ENCODE assay signal across 16 mouse cellular contexts in genomic region chr1:86510266-86510665, GRCm38 (mm10). TPM values are rescaled to one million over a fixed set of nuclear protein-coding genes. Genes with fewer than 3 reads are reported as not detected.
A peak's percentile ranks its signal among the peaks of the same experiment; 100 is the strongest.
DNase-seq lines count a peak whose midpoint lies in the region; ATAC-seq and TF ChIP-seq lines count a peak whose summit lies in the region.
"Had no signal": no experiment of that assay in that cellular context is flagged by ENCODE, and none has a peak within 500 bp of the region (broad histone marks: within the 10 kb centered on the region; RNA-seq: fewer than 3 reads in every experiment).

No protein-coding gene starts in this region.

- TF ChIP-seq CTCF in midbrain, postnatal 0 days (IDR thresholded peaks at IDR 0.05), result no peak
- no peak for TF ChIP-seq CTCF in forebrain, postnatal 0 days (IDR thresholded peaks at IDR 0.05; ENCODE audit: low read depth)

- H3K27me3 ChIP-seq in hindbrain, embryonic 10.5 days (ENCODE audit: insufficient read depth, poor library complexity, severe bottlenecking), result no peaks in the 10 kb centered on the region
- no peaks in the 10 kb centered on the region for H3K27me3 ChIP-seq in hindbrain, embryonic 12.5 days
- H3K27me3 ChIP-seq in midbrain, embryonic 13.5 days, result no peaks in the 10 kb centered on the region
- H3K27me3 ChIP-seq in midbrain, postnatal 0 days (ENCODE audit: insufficient read depth, low read length), result no peaks in the 10 kb centered on the region
- H3K27me3 ChIP-seq in forebrain, postnatal 0 days (ENCODE audit: insufficient read depth, low read length), result no peaks in the 10 kb centered on the region
- H3K27me3 ChIP-seq: heart, embryonic 12.5 days; kidney, embryonic 15.5 days had no signal

- H3K4me2 ChIP-seq in hindbrain, embryonic 12.5 days (replicated peaks), result no peak overlapping the region
- no peak overlapping the region for H3K4me2 ChIP-seq in midbrain, embryonic 13.5 days (replicated peaks)
- H3K4me2 ChIP-seq in midbrain, postnatal 0 days (ENCODE audit: low read depth, low read length, poor library complexity, severe bottlenecking), result no peak overlapping the region
- no peak overlapping the region for H3K4me2 ChIP-seq in forebrain, postnatal 0 days (ENCODE audit: low read depth)
- H3K4me2 ChIP-seq: heart, embryonic 12.5 days; kidney, embryonic 15.5 days had no signal

- H3K9ac ChIP-seq in hindbrain, embryonic 12.5 days, result no peak overlapping the region; the same call in 1 of the 2 replicates
- no peak overlapping the region for H3K9ac ChIP-seq in midbrain, embryonic 13.5 days (replicated peaks)
- no peak overlapping the region for H3K9ac ChIP-seq in midbrain, postnatal 0 days (replicated peaks; ENCODE audit: low read length, poor library complexity, severe bottlenecking)
- no peak overlapping the region for H3K9ac ChIP-seq in ES-E14 (ENCODE audit: insufficient read depth, low read depth, low read length, poor library complexity, severe bottlenecking)
- no peak overlapping the region for H3K9ac ChIP-seq in forebrain, postnatal 0 days
- H3K9ac ChIP-seq: kidney, embryonic 15.5 days had no signal

- WGBS in hindbrain, embryonic 10.5 days, result 87% methylated on average over 1 of the region's 1 CpGs
- WGBS in hindbrain, embryonic 12.5 days, result 85% methylated on average over 1 of the region's 1 CpGs
- 80% methylated on average over 1 of the region's 1 CpGs for WGBS in midbrain, embryonic 13.5 days
- WGBS in midbrain, postnatal 0 days, result 86% methylated on average over 1 of the region's 1 CpGs
- WGBS in forebrain, postnatal 0 days, result 88% methylated on average over 1 of the region's 1 CpGs

- no peaks in the 10 kb centered on the region for H3K9me3 ChIP-seq in hindbrain, embryonic 10.5 days
- H3K9me3 ChIP-seq in hindbrain, embryonic 12.5 days (replicated peaks), result no peaks in the 10 kb centered on the region
- H3K9me3 ChIP-seq in midbrain, embryonic 13.5 days, result no peaks in the 10 kb centered on the region
- no peaks in the 10 kb centered on the region for H3K9me3 ChIP-seq in midbrain, postnatal 0 days (ENCODE audit: low read length)
- no peaks in the 10 kb centered on the region for H3K9me3 ChIP-seq in ES-E14 (ENCODE audit: control insufficient read depth, insufficient read depth, low read depth, low read length)
- no peaks in the 10 kb centered on the region for H3K9me3 ChIP-seq in forebrain, postnatal 0 days (ENCODE audit: low read length)
- H3K9me3 ChIP-seq: heart, embryonic 12.5 days; kidney, embryonic 15.5 days had no signal

- no peaks in the 10 kb centered on the region for H3K36me3 ChIP-seq in hindbrain, embryonic 10.5 days
- H3K36me3 ChIP-seq in hindbrain, embryonic 12.5 days, result no peaks in the 10 kb centered on the region
- H3K36me3 ChIP-seq in midbrain, embryonic 13.5 days, result no peaks in the 10 kb centered on the region
- no peaks in the 10 kb centered on the region for H3K36me3 ChIP-seq in midbrain, postnatal 0 days (ENCODE audit: insufficient read depth, low read length)
- no peaks in the 10 kb centered on the region for H3K36me3 ChIP-seq in ES-E14 (ENCODE audit: control insufficient read depth, insufficient read depth, low read length, poor library complexity, severe bottlenecking)
- no peaks in the 10 kb centered on the region for H3K36me3 ChIP-seq in forebrain, postnatal 0 days (ENCODE audit: insufficient read depth)
- H3K36me3 ChIP-seq: heart, embryonic 12.5 days; kidney, embryonic 15.5 days had no signal

- no peak for ATAC-seq in hindbrain, embryonic 12.5 days (ENCODE audit: low FRiP score)
- ATAC-seq in midbrain, embryonic 13.5 days, result no peak
- no peak for ATAC-seq in midbrain, postnatal 0 days (ENCODE audit: low FRiP score)
- ATAC-seq in forebrain, postnatal 0 days, result no peak

- peaks cover 62% of the 10 kb centered on the region for H3K4me1 ChIP-seq in hindbrain, embryonic 10.5 days (replicated peaks)
- peaks cover 36% of the 10 kb centered on the region for H3K4me1 ChIP-seq in hindbrain, embryonic 12.5 days
- H3K4me1 ChIP-seq in midbrain, embryonic 13.5 days (replicated peaks), result peaks cover 34% of the 10 kb centered on the region
- peaks cover 4% of the 10 kb centered on the region; the same call in 1 of the 2 replicates for H3K4me1 ChIP-seq in midbrain, postnatal 0 days (ENCODE audit: insufficient read depth, low read length)
- H3K4me1 ChIP-seq in ES-E14 (ENCODE audit: control insufficient read depth in 2 of 2, insufficient read depth in 2 of 2, low read length in 2 of 2, poor library complexity in 1 of 2), result peaks cover 3 to 47% of the 10 kb centered on the region in 2 experiments; a peak in 2 of 4 replicates
- H3K4me1 ChIP-seq in forebrain, postnatal 0 days (ENCODE audit: insufficient read depth), result peaks cover 10% of the 10 kb centered on the region

- in situ Hi-C loops in ES-E14 (cut with MboI; ENCODE audit: low sequenced_read_pairs in 2 of 2, unreplicated experiment in 2 of 2), result no loop called here

- no peak overlapping the region for H3K4me3 ChIP-seq in hindbrain, embryonic 10.5 days
- H3K4me3 ChIP-seq in hindbrain, embryonic 12.5 days, result no peak overlapping the region
- H3K4me3 ChIP-seq in midbrain, embryonic 13.5 days (replicated peaks), result no peak overlapping the region
- H3K4me3 ChIP-seq in midbrain, postnatal 0 days (ENCODE audit: low read depth, low read length), result no peak overlapping the region
- no peak overlapping the region for H3K4me3 ChIP-seq in ES-E14 (ENCODE audit: insufficient read depth in 1 of 2, low read depth in 1 of 2, low read length in 2 of 2, poor library complexity in 1 of 2, severe bottlenecking in 1 of 2)
- H3K4me3 ChIP-seq in forebrain, postnatal 0 days (ENCODE audit: low read depth, low read length), result no peak overlapping the region
- H3K4me3 ChIP-seq: heart, embryonic 12.5 days; kidney, embryonic 15.5 days had no signal

- DNase-seq in hindbrain, embryonic 10.5 days (ENCODE audit: low spot score), result no peak
- DNase-seq in midbrain, postnatal 0 days (ENCODE audit: low spot score), result no peak
- no peak for DNase-seq in ES-E14 (ENCODE audit: low read depth, low spot score)
- peak; percentile 35 for DNase-seq in naive thymus-derived CD4-positive, alpha-beta T cell, adult 2 months (ENCODE audit: low read depth)
- DNase-seq in forebrain, postnatal 0 days, result no peak
- no peak for DNase-seq in thymus, postnatal 0 days (ENCODE audit: low spot score)
- DNase-seq: adrenal gland, postnatal 25 days; cerebellum, adult 2 months; liver; lung, adult 2 months; right cerebral cortex, postnatal 4 days had no signal

- H3K27ac ChIP-seq in hindbrain, embryonic 10.5 days, result peak overlapping the region; percentile 87
- no peak overlapping the region for H3K27ac ChIP-seq in hindbrain, embryonic 12.5 days
- peak overlapping the region; percentile 71; the same call in 1 of the 2 replicates for H3K27ac ChIP-seq in midbrain, embryonic 13.5 days
- H3K27ac ChIP-seq in midbrain, postnatal 0 days (ENCODE audit: low read depth, low read length), result no peak overlapping the region
- H3K27ac ChIP-seq in ES-E14 (ENCODE audit: insufficient read depth, low read depth, low read length, poor library complexity, severe bottlenecking), result peak overlapping the region; percentile 90; the same call in 1 of the 2 replicates
- no peak overlapping the region for H3K27ac ChIP-seq in forebrain, postnatal 0 days (ENCODE audit: low read depth, low read length)
- H3K27ac ChIP-seq: macrophage had no signal

TF ChIP-seq in ES-E14, 5 proteins besides CTCF, POLR2A, EP300 and RAD21:
- TF ChIP-seq ZNF384 (IDR thresholded peaks at IDR 0.05; ENCODE audit: low read depth, low read length) (0 out of 2 replicates have a peak, but pooled peaks have one; percentile 45), ZC3H11A (IDR thresholded peaks at IDR 0.05; ENCODE audit: borderline replicate concordance, low read depth, low read length) (no peak)

RNA-seq across cellular contexts. Expression of gene Ptma, which starts 16.3 kb away (rescaled TPM):
- polyA plus RNA-seq in hindbrain, embryonic 10.5 days (2016; fragmentation: Nextera tagmentation; extraction: Ambion mirVana), result 2,611 and 3,050 TPM in 2 replicates
- 2,735 and 2,863 TPM in 2 replicates for polyA plus RNA-seq in hindbrain, embryonic 12.5 days (2016; fragmentation: Nextera tagmentation; extraction: Ambion mirVana)
- 2,381 and 2,469 TPM in 2 replicates for polyA plus RNA-seq in midbrain, embryonic 13.5 days (2015; fragmentation: Nextera tagmentation; extraction: Ambion mirVana)
- total RNA-seq in midbrain, postnatal 0 days (2014; rRNA removed), result 947 and 1,050 TPM in 2 replicates
- polyA plus RNA-seq in midbrain, postnatal 0 days (2015; fragmentation: Nextera tagmentation; extraction: Ambion mirVana), result 1,199 and 1,354 TPM in 2 replicates
- 2,106 and 2,587 TPM in 2 replicates for total RNA-seq in ES-E14 (2012; rRNA removed)
- total RNA-seq in forebrain, postnatal 0 days (2014; rRNA removed), result 1,921 and 1,968 TPM in 2 replicates
- 1,724 and 1,908 TPM in 2 replicates for polyA plus RNA-seq in forebrain, postnatal 0 days (2015; fragmentation: Nextera tagmentation; extraction: Ambion mirVana)
- polyA plus RNA-seq in thymus, postnatal 0 days (2015; fragmentation: Nextera tagmentation; extraction: Ambion mirVana), result 3,795 and 4,477 TPM in 2 replicates

Comparison
In these comparisons a context has a peak if more than half of its experiments do, and no peak if none do; other contexts are left out.
1. H3K27ac ChIP-seq: peak in hindbrain, embryonic 10.5 days (single experiment), midbrain, embryonic 13.5 days (single experiment) and ES-E14 (single experiment); none in hindbrain, embryonic 12.5 days (single experiment), midbrain, postnatal 0 days (single experiment) and forebrain, postnatal 0 days (single experiment).